Mouse (Mus musculus) cerebellum, adult 9-10 months (tissue): Measurements from ENCODE around the gene Vsir.

ENCODE experiments used
- DNase-seq: peaks from one replicate; pipeline ENCODE4 v3.0.0; 2022

Vsir gene

DNA sequence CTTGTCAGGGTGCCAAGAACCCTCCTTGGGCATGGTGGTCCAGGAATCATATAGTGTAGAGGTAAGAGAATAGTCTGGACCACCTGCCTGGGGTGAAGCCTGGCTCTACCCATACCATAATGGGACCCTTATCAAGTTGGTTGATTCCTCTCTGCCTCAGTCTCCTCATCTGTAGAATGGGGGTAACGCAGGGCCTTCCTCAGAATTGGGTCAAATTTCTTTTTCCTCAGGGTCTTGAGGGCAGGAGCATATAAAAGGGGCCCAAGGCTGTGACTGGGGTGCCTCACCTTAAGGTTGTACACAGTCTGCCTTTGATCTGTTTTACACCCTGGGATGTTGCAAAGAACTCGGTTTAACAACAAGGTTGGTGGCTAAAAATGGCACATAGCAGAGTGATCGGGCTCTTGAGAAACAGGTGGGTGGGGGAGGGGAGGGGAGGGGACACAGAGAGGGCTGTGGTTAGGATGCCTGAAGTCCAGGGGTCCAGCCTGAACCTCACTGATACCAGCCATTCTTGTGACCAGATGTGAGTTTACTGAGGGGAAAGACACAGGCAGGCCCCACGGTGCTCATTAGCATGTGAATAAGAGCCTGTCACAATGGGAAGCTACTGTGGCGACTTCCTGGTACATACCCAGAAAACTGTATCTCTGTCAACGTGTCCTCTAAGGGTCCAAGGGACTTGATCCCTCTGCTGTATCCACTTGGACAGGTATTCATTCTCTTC is 43.7 kb downstream of the Vsir start:
- no peak for DNase-seq

DNA sequence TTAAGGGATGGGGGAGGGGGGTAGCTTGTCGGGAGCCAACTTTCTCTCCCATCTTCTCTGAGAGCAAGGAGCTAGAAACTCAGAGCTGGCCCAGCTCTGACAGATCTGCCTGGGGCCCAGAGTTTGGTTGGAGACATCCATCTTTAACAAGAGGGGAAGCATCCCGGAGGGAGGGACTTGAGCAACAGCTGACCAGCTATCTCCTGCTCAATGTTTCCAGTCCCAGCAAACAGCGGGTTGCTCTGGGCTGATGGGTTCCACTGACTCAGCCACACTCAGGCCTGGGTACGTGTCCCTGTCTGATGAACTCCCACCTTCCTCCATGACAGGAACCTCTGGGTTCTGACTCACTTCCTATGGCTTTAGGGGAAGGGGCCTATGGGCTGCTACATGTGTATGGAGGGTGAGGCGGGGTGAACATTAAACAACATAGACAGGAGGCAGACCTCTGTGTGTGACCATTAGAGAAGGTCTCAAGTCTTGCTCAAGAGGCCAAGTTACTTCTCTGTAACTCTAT is 44.3 kb downstream of the Vsir start:
- no peak for DNase-seq

DNA sequence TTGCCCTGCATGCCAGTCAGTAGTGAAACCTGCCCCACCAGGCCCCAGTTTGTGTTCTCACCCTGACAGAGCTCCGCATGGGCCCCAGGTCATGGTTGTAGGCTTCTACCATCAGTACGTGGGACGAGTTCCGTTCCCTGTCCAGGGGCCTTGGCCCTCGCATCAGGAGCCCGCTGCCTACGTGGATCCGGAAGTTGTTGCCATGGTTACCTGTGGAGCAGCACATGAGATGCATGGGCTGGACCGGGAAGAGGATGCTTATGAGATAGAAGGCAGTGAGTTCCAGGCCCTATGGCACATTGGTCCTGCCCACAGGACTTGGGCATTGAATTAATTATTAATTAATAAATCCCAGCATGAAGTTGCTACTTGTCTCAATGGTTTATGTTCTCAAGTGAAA is 45.0 kb downstream of the Vsir start:
- no peak for DNase-seq

DNA sequence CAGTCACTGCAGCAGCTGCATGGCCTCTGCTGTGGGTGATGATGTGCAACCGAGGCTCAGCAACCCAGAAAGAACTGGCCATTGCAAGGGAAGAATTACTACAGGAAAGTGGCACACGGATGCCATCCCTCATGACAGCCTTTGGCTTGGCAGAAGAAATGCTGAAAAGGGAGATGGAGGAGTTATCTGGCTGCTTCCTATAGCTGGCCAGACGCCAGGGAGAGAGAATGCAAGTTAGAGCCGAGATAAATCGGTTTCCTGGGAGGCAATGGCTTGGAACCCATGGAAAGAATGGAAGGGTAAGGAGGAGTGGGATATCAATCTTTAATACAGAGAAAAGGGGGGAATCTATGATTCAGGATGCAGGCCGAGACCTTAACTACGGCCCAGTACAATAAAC is 48.3 kb downstream of the Vsir start:
- DNase-seq, result no peak

DNA sequence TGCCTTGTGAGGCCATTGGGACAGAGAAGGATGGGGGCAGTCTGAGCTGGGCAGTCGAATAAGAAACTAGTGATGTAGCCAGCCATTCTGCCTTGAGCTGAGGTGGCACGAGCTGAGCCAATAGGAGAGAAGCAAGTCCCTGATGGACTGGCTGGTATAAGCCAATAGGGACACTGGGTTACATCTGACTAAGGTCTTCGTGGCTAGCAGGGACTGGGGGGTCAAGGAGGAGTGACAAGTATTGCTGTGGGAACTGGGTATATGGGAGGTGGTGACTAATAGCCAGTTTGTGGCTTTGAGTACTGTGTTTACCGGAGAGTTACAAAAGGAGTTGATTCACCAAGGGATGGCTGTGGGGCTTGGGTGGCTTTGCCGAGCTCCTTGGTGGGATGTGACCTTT is 49.0 kb downstream of the Vsir start:
- DNase-seq, result no peak

DNA sequence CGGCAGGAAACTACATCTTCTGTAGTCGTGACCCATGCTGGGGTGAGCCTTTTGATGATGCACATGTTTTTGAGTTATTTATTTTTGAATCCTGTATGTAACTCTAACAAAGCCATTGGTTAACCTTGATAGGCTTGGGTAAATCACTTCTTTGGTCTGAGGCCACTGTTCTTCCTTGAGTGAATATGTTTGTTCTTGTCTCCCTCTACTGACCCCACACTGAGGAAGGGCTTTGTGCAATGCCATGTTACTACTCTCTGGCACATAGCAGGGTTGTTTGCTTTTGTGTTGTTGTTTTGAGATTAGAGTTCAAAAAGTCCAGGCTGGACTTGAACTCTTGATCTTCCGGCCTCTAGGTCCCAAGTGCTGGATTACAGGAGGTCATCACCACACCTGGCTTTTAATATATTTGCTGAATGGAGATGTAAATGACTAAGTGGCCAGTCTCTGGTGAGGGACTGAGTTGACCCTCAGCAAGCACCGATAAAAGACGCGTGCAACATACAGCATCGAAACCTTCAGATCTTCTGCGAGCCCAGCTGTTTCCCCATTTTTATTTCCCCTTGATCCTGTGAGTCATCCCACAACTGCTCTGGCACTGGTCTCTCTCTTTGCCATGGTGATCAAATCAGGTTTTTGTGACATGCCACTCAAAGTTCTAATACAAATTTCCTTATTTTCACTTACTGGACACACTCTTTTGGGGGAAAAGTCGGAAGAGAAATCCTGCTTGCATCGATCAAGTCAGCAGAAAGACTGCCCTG is 51.6 kb downstream of the Vsir start:
- DNase-seq, result no peak

DNA sequence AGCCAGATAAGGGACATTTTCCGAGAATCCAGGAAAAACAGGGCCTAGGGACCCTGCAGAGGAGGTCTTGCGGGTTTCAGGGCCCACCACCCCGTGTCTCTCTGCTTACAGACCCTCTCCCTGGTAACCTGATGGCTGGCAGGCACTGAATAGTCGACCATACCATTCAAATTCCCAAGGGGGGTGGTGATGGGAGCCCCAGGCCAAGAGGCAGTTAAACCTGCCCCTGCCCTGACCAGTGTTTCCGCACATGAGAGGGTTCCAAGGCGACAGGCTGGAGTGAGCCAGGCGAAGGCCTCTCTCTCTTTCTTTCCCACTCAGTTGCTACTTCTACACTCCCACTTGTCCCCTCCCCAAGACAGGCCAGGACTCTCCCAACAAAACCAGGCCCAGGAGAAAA is 52.8 kb downstream of the Vsir start, which contains the start of gene Gm17455:
Gene Gm17455, plus strand, starts transcription at position 278 of the 400 bp plus-strand sequence.
- no peak for DNase-seq

DNA sequence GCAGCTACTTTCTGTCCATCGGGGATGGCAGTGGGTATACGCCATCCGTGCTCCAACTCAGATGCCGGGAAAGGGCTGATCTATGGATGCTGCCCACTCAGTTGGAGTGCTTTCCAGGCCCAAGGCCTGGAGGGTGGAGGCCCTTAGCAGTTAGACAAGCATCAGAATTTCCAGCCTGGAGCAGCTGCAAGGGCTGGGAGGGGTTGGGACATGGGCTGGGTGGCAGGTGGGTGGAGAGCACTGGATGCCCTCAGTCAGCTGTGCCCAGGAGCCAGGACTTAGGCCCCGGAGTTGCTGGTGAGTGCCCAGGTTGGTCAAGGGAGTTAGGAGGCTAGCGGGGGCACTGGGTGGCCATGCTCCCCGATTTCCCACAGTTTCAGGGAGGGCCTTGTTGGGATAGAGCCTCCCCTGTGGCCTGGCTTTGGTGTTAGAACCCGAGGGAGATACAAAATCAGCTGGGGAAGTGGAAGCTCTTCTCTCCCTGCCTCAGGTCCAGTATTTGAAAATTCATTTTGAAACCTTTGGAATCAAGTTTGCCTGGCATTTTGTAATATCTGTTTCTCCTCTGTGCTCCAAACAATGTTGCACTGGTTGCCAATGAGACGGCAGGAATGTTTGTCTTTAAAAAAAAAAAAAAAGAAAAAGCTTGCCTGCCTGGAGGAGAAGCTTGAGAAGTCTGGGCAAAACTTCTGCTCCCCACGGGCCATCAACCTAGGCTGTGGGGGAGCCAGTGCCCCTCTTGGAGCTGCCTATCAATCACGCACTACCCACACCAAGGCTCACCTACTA is 54.0 kb downstream of the Vsir start:
- DNase-seq, result no peak

DNA sequence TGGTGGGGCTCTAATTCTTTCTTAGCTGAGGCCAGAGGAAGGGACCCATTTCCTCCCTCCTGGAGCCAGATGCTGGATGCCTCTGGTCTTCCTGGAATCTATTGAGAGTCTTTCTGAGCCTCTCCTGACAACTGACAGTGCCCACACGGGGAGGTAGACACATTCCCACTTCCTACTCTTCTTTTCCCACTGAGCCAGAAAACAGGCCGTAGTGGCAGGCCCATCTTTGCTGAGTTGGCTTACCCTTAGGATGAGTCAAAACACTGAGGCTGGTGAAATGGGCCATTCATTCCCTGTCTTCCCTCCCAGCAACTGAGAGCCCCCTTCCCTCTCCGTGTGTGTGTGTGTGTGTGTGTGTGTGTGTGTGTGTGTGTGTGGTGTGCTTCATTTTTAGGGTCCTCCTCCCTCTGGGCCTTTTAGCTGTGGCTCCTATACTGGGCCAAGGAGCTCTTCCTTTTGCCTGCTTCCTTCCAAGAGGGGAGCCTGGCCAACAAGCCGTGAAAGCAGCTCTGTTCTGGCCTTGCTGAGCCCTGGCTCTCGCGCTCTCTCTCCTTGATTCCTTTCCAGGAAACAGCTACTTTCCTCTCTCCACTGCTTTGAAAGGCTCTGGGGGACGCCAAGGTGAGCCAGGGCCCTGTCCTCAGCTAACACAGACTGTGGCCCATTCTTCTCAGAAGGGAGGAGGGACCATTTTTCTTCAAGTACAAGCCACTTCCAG is 59.0 kb downstream of the Vsir start:
- DNase-seq, result peak; percentile 15

DNA sequence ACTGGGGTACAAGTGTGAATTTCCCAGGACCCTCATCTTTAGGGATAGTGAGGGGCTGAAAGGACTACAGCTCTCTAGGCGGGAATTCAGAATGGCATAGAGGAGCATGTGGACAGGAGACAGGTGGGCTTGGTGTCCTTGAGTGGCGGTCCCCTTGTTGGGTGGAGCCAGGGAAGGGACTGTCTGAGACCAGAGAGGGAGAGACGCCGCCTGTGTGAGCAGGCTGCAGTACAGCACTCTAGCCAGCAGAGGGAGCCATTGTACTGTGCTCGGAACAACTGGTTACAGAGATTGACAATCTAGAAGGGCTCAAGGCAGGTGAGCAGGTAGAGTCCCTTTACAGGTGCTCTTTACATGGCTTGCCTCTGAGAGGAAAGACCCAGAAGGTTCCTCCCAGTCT is 61.2 kb downstream of the Vsir start:
- DNase-seq, result peak; percentile 63

DNA sequence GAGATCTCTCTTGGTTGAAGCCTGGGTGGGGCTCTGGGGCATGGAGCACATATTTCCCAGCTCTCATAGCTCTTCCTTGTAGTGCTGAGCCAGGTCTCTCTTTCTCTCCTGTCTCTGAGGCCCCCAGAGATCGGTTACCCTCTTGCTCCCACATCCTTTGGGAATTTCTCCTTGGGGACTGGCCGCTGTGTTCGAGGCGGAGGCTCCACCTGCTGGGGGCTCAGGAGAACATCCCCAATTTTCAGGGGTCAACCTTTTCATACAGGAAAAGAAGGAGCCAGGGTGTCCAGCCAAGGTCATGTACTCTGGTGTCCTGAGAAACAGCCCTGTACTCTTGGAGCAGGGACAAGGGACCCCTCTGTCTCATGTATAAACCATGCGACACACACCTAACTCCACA is 65.1 kb downstream of the Vsir start:
- no peak for DNase-seq

DNA sequence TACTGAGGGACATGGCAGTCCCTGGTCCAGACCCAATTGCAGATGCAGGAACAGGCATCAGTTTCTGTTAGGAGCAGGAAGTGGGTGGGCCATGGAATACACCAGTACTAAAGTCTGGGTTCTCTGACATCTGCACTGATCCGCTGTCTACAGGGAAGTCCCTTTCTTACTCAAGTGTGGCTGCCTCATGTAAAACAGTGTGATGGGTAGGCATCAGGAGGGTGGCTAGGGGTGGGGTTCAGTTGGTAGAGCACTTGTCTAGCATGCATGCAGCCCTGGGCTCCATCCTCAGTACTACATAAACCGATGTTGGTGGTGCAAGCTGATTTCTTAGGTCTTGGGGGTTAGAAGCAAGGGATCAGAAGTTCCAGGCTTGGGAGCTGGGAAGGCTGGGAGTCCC is 67.1 kb downstream of the Vsir start:
- no peak for DNase-seq

DNA sequence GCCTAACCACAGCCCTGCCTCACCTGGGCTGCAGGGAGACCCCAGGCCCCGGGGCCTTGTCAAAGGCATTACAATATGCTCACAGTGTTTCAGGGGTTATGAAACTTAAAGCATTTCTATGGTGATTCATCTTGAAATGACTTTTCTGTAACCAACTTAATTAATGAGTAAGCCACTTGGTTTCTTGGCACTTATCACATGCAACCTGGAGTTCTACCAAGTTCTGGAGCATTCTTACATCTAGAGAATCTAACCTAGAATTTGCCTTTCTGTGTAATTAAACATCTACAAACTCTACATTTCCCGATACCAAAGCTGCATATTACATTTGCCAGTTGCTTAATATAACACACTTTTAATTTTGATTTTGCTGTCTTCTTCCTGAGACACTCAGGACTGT is 70.4 kb downstream of the Vsir start:
- no peak for DNase-seq

DNA sequence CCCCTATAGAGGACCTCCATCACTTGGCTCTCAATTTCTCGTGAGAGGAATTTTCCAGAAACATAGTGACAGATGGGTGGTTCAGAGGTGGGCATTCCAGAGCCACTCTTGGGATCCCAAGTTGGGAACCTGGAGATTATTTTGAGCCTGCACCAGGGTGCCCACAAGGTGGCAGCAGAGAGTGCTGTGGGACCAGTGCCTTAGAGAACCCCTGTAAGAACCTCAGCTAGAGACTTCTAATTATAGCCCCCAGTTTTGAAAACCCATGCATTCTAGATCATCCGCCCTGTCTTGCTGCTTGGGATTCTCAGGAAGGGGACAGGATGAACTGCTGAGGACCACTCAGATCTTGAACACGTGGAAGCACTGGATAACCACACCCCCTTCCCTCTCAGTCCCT is 71.5 kb downstream of the Vsir start:
- peak; percentile 60 for DNase-seq

DNA sequence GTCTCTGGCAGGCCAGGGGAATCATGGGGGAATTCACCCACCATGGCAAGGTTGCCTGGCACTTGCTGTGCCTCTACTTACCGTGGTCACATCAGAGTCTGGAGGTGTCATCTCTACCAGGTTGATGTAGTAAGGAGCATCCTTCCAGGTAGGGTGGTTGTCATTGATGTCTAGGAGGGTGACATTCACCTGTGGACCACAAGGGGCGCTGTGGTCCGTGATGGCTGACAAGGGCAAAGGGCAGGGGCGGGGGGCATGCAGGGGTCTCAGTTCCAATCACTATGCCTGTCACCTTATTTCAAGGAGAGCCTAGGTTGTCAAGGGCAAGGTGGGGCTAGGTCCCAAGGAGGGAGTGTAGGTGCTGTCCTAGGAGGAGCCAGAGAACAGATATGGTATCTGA is 73.0 kb downstream of the Vsir start:
- DNase-seq, result no peak
